Mouse (Mus musculus): ENCODE measurements around the gene Loxl4. TPM values are rescaled to one million over a fixed set of nuclear protein-coding genes. Genes with fewer than 3 reads are reported as not detected.

Loxl4 gene
- polyA plus RNA-seq, 1 experiment from 2014 or later, result 0.14 TPM

DNA sequence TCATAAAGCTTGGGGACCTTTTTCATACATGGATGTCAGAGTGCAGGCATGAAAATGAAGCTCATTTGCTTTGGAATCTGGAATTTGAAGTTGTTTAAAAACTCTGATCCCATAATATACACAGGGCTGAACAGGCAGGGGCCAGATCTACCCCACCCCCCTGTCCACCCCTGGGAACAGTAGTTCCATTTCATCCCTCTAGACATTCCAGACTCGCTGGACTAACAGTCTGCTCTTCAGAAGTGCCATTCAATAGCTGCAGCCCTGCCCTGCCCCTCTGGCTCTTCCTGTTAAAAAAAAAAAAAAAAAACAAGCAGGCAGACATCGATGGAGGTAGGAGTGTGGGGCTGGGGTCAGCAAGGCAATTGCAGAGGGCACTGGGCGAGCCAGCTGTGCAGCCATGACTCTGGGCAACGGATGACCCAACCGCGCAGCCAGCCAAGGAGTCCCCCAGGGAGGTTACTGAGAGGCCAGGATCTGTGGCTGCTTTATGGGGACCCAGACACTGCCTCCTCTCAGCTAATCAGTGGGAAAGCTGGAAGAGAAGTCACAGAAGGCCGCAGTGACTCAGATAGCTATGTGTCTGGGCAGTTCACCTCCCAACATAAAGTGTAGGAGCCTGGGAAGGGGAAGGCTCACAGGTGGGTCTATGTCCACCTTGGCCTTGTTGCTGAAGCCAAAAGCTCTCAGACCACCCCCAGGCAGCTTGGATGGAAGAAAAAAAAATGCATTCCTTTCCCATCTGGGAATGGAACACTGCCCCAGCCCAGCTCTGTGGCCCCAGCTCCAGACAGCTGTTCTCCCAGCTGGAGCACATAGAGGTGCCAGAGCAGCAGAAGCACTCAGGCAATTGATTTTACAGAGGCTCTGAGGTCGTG, 26.2 kb upstream of the Loxl4 start:
- no peaks in the 10 kb centered on the region for H3K27me3 ChIP-seq (replicated peaks)
- no peak overlapping the region for H3K9ac ChIP-seq
- no peak for ATAC-seq (replicated peaks)
- H3K36me3 ChIP-seq (replicated peaks), result no peaks in the 10 kb centered on the region
- H3K4me3 ChIP-seq, result no peak overlapping the region
- WGBS, result 64% methylated on average over 8 of the region's 8 CpGs
- no peak overlapping the region for H3K27ac ChIP-seq
- H3K9me3 ChIP-seq, result no peaks in the 10 kb centered on the region
- no peaks in the 10 kb centered on the region for H3K4me1 ChIP-seq
- no peak overlapping the region for H3K4me2 ChIP-seq

- ATAC-seq (replicated peaks), result no peak
- H3K9ac ChIP-seq, result no peak overlapping the region
- 0 out of 2 replicates have a peak, but pooled peaks cover 2% of the 10 kb centered on the region for H3K4me1 ChIP-seq
- no peak overlapping the region for H3K27ac ChIP-seq
- WGBS, result 50% methylated on average over 11 of the region's 11 CpGs
- no peaks in the 10 kb centered on the region for H3K27me3 ChIP-seq (replicated peaks)
- no peak overlapping the region for H3K4me2 ChIP-seq
- no peaks in the 10 kb centered on the region for H3K36me3 ChIP-seq (replicated peaks)
- H3K9me3 ChIP-seq, result no peaks in the 10 kb centered on the region
- no peak overlapping the region for H3K4me3 ChIP-seq
Observed at GRCm38 (mm10) chr19:42636631-42637030, 24.0 kb upstream of the Loxl4 start.

GRCm38 (mm10) chr19:42633650-42634049, 21.0 kb upstream of the Loxl4 start:
- Histone ChIP-seq H3K9ac (no peak overlapping the region), H3K27me3 (replicated peaks) (no peaks in the 10 kb centered on the region), H3K9me3 (no peaks in the 10 kb centered on the region), H3K4me1 (peaks cover 6% of the 10 kb centered on the region; the same call in 1 of the 2 replicates), H3K4me2 (no peak overlapping the region), H3K4me3 (no peak overlapping the region), H3K27ac (no peak overlapping the region), H3K36me3 (replicated peaks) (no peaks in the 10 kb centered on the region)
- ATAC-seq (replicated peaks), result no peak
- WGBS, result 80% methylated on average over 2 of the region's 2 CpGs

DNA sequence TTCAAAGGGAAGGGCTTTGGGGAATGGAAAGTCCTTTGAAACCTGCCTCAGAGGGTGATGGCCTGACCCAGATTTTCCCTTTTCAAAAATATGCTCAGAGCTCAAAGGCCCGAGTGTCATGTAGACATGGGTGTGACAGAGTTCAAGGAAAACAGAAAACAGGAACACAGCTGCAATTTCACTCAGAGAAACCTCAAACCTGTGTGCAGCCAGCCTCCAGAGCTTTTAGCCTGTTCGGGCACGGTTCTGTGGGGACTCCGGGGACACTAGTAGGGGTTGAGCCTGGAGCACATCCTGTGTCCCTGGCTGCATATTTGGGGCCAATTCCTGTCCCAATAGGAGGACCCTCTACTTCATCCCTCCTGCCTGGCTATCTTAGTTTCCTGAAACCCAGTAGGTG, 19.7 kb upstream of the Loxl4 start:
- Histone ChIP-seq H3K4me3 (no peak overlapping the region), H3K4me1 (peaks cover 6% of the 10 kb centered on the region; the same call in 1 of the 2 replicates), H3K36me3 (replicated peaks) (no peaks in the 10 kb centered on the region), H3K9me3 (no peaks in the 10 kb centered on the region), H3K27me3 (replicated peaks) (no peaks in the 10 kb centered on the region), H3K9ac (no peak overlapping the region), H3K27ac (no peak overlapping the region), H3K4me2 (no peak overlapping the region)
- 80% methylated on average over 4 of the region's 4 CpGs for WGBS
- ATAC-seq (replicated peaks), result no peak

GRCm38 (mm10) chr19:42631541-42631961, 18.9 kb upstream of the Loxl4 start:
- H3K9me3 ChIP-seq, result no peaks in the 10 kb centered on the region
- no peak overlapping the region; the same call in 1 of the 2 replicates for H3K4me3 ChIP-seq
- no peak overlapping the region for H3K9ac ChIP-seq
- H3K27me3 ChIP-seq (replicated peaks), result no peaks in the 10 kb centered on the region
- WGBS, result 25% methylated on average over 8 of the region's 8 CpGs
- no peak overlapping the region for H3K27ac ChIP-seq
- H3K36me3 ChIP-seq (replicated peaks), result no peaks in the 10 kb centered on the region
- peak overlapping the region; percentile 14; the same call in 1 of the 2 replicates for H3K4me2 ChIP-seq
- ATAC-seq (replicated peaks), result no peak
- H3K4me1 ChIP-seq, result peaks cover 6% of the 10 kb centered on the region; the same call in 1 of the 2 replicates

DNA sequence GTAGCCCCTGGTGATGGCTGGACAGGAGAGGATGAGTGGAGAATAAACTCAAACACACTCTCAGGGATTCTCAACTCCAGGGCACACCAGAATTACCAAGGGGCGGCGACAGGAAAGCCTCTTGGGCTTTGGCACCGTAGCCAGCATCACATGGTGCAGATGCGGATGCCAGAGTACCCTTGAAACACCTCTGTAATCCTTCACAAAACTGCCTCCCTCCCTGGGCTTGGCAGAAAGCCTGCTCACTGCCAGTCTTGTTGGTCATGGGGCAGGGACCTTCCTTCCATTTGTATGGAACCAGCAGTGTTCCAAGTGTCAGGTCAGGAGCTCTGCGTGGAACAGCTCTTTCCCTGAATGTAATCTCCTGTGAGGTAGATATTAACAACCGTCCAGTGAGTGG, 15.5 kb upstream of the Loxl4 start:
- no peak overlapping the region for H3K4me3 ChIP-seq
- no peak for ATAC-seq (replicated peaks)
- no peaks in the 10 kb centered on the region for H3K9me3 ChIP-seq
- H3K9ac ChIP-seq, result no peak overlapping the region
- no peaks in the 10 kb centered on the region for H3K36me3 ChIP-seq (replicated peaks)
- H3K4me2 ChIP-seq, result no peak overlapping the region
- peaks cover 6% of the 10 kb centered on the region; the same call in 1 of the 2 replicates for H3K4me1 ChIP-seq
- no peak overlapping the region for H3K27ac ChIP-seq
- WGBS, result 76% methylated on average over 6 of the region's 6 CpGs
- no peaks in the 10 kb centered on the region for H3K27me3 ChIP-seq (replicated peaks)

- no peak overlapping the region for H3K27ac ChIP-seq
- 74% methylated on average over 7 of the region's 7 CpGs for WGBS
- H3K9me3 ChIP-seq, result no peaks in the 10 kb centered on the region
Observed at GRCm38 (mm10) chr19:42613647-42614225, 1.1 kb upstream of the Loxl4 start.

DNA sequence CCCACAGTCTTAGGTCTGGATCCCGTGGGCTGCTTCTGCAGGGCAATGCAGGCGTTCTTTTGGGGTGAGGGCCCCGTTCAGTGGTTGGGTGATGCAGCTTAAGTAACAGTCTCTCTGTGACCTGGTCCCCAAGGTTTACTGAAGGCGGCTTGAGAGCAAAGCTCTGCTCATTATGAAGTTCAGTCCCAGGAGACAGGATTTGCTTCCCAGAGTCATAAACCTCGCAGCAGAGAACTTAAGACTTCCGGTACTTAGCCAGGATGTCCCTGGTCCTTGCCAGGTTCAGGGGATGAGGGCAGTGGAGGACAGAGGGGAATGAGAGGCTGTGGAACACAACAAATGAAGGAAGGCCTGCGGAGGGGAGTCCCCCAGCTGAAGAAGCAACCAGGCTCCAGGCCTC, 503 bp upstream of the Loxl4 start:
- Histone ChIP-seq H3K9ac (no peak overlapping the region), H3K4me1 (peaks cover 5% of the 10 kb centered on the region; the same call in 1 of the 2 replicates), H3K36me3 (replicated peaks) (no peaks in the 10 kb centered on the region), H3K27ac (no peak overlapping the region), H3K9me3 (no peaks in the 10 kb centered on the region), H3K4me2 (peak overlapping the region; percentile 53), H3K4me3 (peak overlapping the region; percentile 26; the same call in 1 of the 2 replicates), H3K27me3 (replicated peaks) (peaks cover 21% of the 10 kb centered on the region)
- no peak for ATAC-seq (replicated peaks)
- WGBS, result 33% methylated on average over 7 of the region's 7 CpGs

More at GRCm38 (mm10) chr19:42613647-42614225, 1.1 kb upstream of the Loxl4 start:
- H3K27me3 ChIP-seq (replicated peaks), result peaks cover 21% of the 10 kb centered on the region
- no peak overlapping the region for H3K4me3 ChIP-seq
- no peaks in the 10 kb centered on the region for H3K36me3 ChIP-seq (replicated peaks)
- peaks cover 5% of the 10 kb centered on the region; the same call in 1 of the 2 replicates for H3K4me1 ChIP-seq
- no peak for ATAC-seq (replicated peaks)
- no peak overlapping the region for H3K4me2 ChIP-seq
- H3K9ac ChIP-seq, result no peak overlapping the region

DNA sequence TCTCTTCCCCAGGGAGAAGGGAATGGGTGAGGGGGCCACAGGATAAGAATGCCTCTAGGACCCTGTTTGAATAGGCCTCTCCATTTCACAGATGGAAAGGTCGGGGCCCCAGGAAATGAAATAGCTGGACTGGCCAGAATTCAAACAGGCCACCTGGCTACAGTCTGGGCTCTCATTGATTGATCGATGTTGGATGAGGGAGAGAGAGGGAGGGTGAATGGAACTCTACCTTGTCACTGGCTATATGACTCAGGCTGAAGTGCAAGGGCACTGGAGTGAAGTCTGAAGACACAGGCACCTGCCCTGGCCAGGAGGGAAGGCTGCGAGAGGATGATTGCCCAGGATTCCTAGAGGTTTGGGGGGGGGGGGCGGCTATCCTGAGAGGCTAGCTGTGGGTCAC, 867 bp downstream of the Loxl4 start:
- Histone ChIP-seq H3K4me3 (no peak overlapping the region), H3K27me3 (replicated peaks) (peaks cover 21% of the 10 kb centered on the region), H3K4me2 (no peak overlapping the region), H3K4me1 (peaks cover 5% of the 10 kb centered on the region; the same call in 1 of the 2 replicates), H3K9ac (no peak overlapping the region), H3K9me3 (no peaks in the 10 kb centered on the region), H3K27ac (no peak overlapping the region), H3K36me3 (replicated peaks) (no peaks in the 10 kb centered on the region)
- WGBS, result 82% methylated on average over 4 of the region's 4 CpGs
- ATAC-seq (replicated peaks), result no peak

DNA sequence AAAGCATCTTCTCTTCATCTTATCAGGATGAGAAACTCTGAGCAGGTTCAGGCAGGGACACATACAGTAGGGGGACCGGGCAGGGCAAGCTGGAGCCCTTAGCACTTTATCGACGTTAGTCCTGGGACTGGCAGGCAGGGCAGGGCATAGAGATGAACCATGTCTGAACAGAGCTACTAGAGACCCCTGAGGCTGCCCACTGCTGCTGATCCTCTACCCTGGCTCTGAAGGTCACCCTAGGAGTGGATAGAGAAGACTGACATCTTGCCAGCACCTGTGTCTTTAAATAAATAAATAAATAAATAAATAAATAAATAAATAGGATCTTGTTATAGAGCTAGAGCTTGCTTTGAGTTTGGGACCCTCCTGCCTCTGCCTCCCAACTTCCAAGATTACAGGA, 2.9 kb downstream of the Loxl4 start:
- H3K4me1 ChIP-seq, result peaks cover 5% of the 10 kb centered on the region; the same call in 1 of the 2 replicates

GRCm38 (mm10) chr19:42608082-42608481, 4.5 kb downstream of the Loxl4 start:
- Histone ChIP-seq H3K9me3 (no peaks in the 10 kb centered on the region), H3K36me3 (replicated peaks) (no peaks in the 10 kb centered on the region), H3K27me3 (replicated peaks) (peaks cover 14% of the 10 kb centered on the region), H3K4me2 (no peak overlapping the region), H3K9ac (no peak overlapping the region), H3K4me1 (peaks cover 5% of the 10 kb centered on the region; the same call in 1 of the 2 replicates), H3K4me3 (no peak overlapping the region), H3K27ac (no peak overlapping the region)
- ATAC-seq (replicated peaks), result no peak
- WGBS, result 92% methylated on average over 5 of the region's 5 CpGs

More for the DNA sequence above, 2.9 kb downstream of the Loxl4 start:
- Histone ChIP-seq H3K36me3 (replicated peaks) (no peaks in the 10 kb centered on the region), H3K27ac (no peak overlapping the region), H3K4me3 (no peak overlapping the region), H3K9ac (no peak overlapping the region), H3K9me3 (no peaks in the 10 kb centered on the region), H3K4me2 (no peak overlapping the region), H3K27me3 (replicated peaks) (peaks cover 21% of the 10 kb centered on the region)
- WGBS, result 87% methylated on average over 3 of the region's 3 CpGs
- ATAC-seq (replicated peaks), result no peak

GRCm38 (mm10) chr19:42602576-42602975, 10.0 kb downstream of the Loxl4 start:
- 0 out of 2 replicates have a peak, but pooled peaks cover 4% of the 10 kb centered on the region for H3K4me1 ChIP-seq
- H3K27me3 ChIP-seq (replicated peaks), result no peaks in the 10 kb centered on the region
- H3K27ac ChIP-seq, result no peak overlapping the region
- 82% methylated on average over 8 of the region's 8 CpGs for WGBS
- no peaks in the 10 kb centered on the region for H3K9me3 ChIP-seq
- H3K4me2 ChIP-seq, result no peak overlapping the region
- no peak for ATAC-seq (replicated peaks)
- no peak overlapping the region for H3K4me3 ChIP-seq
- H3K9ac ChIP-seq, result no peak overlapping the region
- no peaks in the 10 kb centered on the region for H3K36me3 ChIP-seq (replicated peaks)
